Mouse (Mus musculus): ENCODE results near the gene Kcnd2. TPM values are rescaled to one million over a fixed set of nuclear protein-coding genes. Genes with fewer than 3 reads are reported as not detected.
"Not testable (repeated sequence)": the region's sequence is repeated elsewhere in the genome, so short reads cannot be mapped to it uniquely, and the experiment has no call there.

The Kcnd2 gene
- total RNA-seq, 2 experiments from 2014 or later = 68.3 to 71.9 TPM

- Histone ChIP-seq H3K4me3 (peak overlapping the region; percentile 8; the same call in 1 of the 2 replicates), H3K27ac (no peak overlapping the region)
- no peak for TF ChIP-seq CTCF (IDR thresholded peaks at IDR 0.05)
- intact Hi-C loops (cut with DNase I) = loop anchor here (10.0 kb wide), 1 partner anchor 147 kb away; no protein-coding TSS in a partner anchor
- DNase-seq (ENCODE audit: extremely low spot score in 1 of 2, low spot score in 2 of 2) = no peak
Observed at GRCm38 (mm10) chr6:21277343-21277933, 62.1 kb downstream of the Kcnd2 start.

- Histone ChIP-seq H3K27ac (no peak overlapping the region), H3K4me3 (no peak overlapping the region)
- no peak for DNase-seq (ENCODE audit: extremely low spot score in 1 of 2, low spot score in 2 of 2)
- TF ChIP-seq CTCF (IDR thresholded peaks at IDR 0.05) = no peak
- intact Hi-C loops (cut with DNase I) = no loop called here
Observed at GRCm38 (mm10) chr6:21304943-21305342, 89.6 kb downstream of the Kcnd2 start.

GRCm38 (mm10) chr6:21310159-21310558, 94.9 kb downstream of the Kcnd2 start:
- no peak for TF ChIP-seq CTCF (IDR thresholded peaks at IDR 0.05)
- no peak overlapping the region for H3K4me3 ChIP-seq
- intact Hi-C loops (cut with DNase I) = no loop called here
- no peak overlapping the region for H3K27ac ChIP-seq
- no peak for DNase-seq (ENCODE audit: extremely low spot score in 1 of 2, low spot score in 2 of 2)

GRCm38 (mm10) chr6:21321407-21321806, 106.1 kb downstream of the Kcnd2 start:
- no peak overlapping the region for H3K4me3 ChIP-seq
- no peak for TF ChIP-seq CTCF (IDR thresholded peaks at IDR 0.05)
- no peak for DNase-seq (ENCODE audit: extremely low spot score in 1 of 2, low spot score in 2 of 2)
- intact Hi-C loops (cut with DNase I) = no loop called here
- H3K27ac ChIP-seq = no peak overlapping the region

- TF ChIP-seq CTCF (IDR thresholded peaks at IDR 0.05) = no peak
- H3K4me3 ChIP-seq = no peak overlapping the region
- intact Hi-C loops (cut with DNase I) = no loop called here
- H3K27ac ChIP-seq = no peak overlapping the region
- no peak for DNase-seq (ENCODE audit: extremely low spot score in 1 of 2, low spot score in 2 of 2)
Observed at GRCm38 (mm10) chr6:21322211-21322610, 106.9 kb downstream of the Kcnd2 start.

GRCm38 (mm10) chr6:21325251-21325650, 109.9 kb downstream of the Kcnd2 start:
- Histone ChIP-seq H3K27ac (no peak overlapping the region), H3K4me3 (no peak overlapping the region)
- DNase-seq (ENCODE audit: extremely low spot score in 1 of 2, low spot score in 2 of 2) = no peak
- TF ChIP-seq CTCF (IDR thresholded peaks at IDR 0.05) = no peak
- intact Hi-C loops (cut with DNase I) = no loop called here

- DNase-seq (ENCODE audit: extremely low spot score in 1 of 2, low spot score in 2 of 2) = no peak
- H3K27ac ChIP-seq = no peak overlapping the region
- no peak overlapping the region for H3K4me3 ChIP-seq
- TF ChIP-seq CTCF (IDR thresholded peaks at IDR 0.05) = no peak
- intact Hi-C loops (cut with DNase I) = no loop called here
Observed at GRCm38 (mm10) chr6:21327081-21327737, 111.9 kb downstream of the Kcnd2 start.

- H3K27ac ChIP-seq; intact Hi-C loops (cut with DNase I); H3K4me3 ChIP-seq; DNase-seq (ENCODE audit: extremely low spot score in 1 of 2, low spot score in 2 of 2): not testable (repeated sequence)
Observed at GRCm38 (mm10) chr6:21385298-21385697, 170.0 kb downstream of the Kcnd2 start.

- intact Hi-C loops (cut with DNase I) = no loop called here
- TF ChIP-seq CTCF (IDR thresholded peaks at IDR 0.05) = no peak
Observed at GRCm38 (mm10) chr6:21391776-21392175, 176.5 kb downstream of the Kcnd2 start.

GRCm38 (mm10) chr6:21413656-21414055, 198.4 kb downstream of the Kcnd2 start:
- intact Hi-C loops (cut with DNase I) = no loop called here
- DNase-seq (ENCODE audit: extremely low spot score in 1 of 2, low spot score in 2 of 2) = no peak
- TF ChIP-seq CTCF (IDR thresholded peaks at IDR 0.05) = no peak
- no peak overlapping the region for H3K27ac ChIP-seq
- no peak overlapping the region for H3K4me3 ChIP-seq

More at GRCm38 (mm10) chr6:21391776-21392175, 176.5 kb downstream of the Kcnd2 start:
- H3K27ac ChIP-seq = no peak overlapping the region
- DNase-seq (ENCODE audit: extremely low spot score in 1 of 2, low spot score in 2 of 2) = no peak
- no peak overlapping the region for H3K4me3 ChIP-seq

- no peak overlapping the region for H3K4me3 ChIP-seq
- peak overlapping the region; percentile 76 for H3K27ac ChIP-seq
- intact Hi-C loops (cut with DNase I) = loop anchor here (5.0 kb wide), 2 partner anchors 114 to 134 kb away; no protein-coding TSS in a partner anchor
- no peak for TF ChIP-seq CTCF (IDR thresholded peaks at IDR 0.05)
- DNase-seq (ENCODE audit: extremely low spot score in 1 of 2, low spot score in 2 of 2) = peak; percentile 22
Observed at GRCm38 (mm10) chr6:21418246-21418645, 202.9 kb downstream of the Kcnd2 start.

GRCm38 (mm10) chr6:21424202-21424785, 209.0 kb downstream of the Kcnd2 start:
- no peak for DNase-seq (ENCODE audit: extremely low spot score in 1 of 2, low spot score in 2 of 2)
- intact Hi-C loops (cut with DNase I) = loop anchor here (2.0 to 10.0 kb wide), 2 partner anchors 149 to 209 kb away; partner anchors contain the start of gene Kcnd2
- no peak for TF ChIP-seq CTCF (IDR thresholded peaks at IDR 0.05)
- Histone ChIP-seq H3K27ac (no peak overlapping the region; the same call in 1 of the 2 replicates), H3K4me3 (no peak overlapping the region)

Measured in left cerebral cortex, adult 2 months (tissue).